Comparison of ENCODE assay signal across 8 mouse cellular contexts in the genomic region with DNA sequence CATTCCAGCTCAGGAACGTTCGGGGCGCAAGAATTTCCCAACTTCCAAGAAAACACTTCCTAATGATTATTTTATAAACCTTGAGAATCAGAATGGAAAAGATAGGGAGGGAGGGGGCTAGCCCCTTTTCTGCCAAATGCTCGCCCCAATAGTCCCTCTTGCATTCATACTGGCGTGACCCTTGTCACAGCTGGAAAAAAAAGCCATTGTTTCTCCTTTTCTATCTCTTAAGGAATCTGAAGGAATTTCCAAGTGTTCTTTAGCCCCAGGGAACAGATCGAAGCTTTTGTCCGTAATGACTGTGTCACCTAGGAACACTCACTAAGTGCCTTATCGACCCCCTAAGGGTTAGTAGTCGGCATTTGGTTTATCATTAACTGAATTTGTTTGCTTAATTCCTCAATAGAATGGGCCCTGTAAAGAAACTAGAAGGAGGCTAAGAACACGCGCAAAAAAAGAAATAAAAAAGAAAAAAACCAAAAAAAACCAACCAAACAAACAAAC. TPM values are rescaled to one million over a fixed set of nuclear protein-coding genes. Genes with fewer than 3 reads are reported as not detected.
DNase-seq lines count a peak whose midpoint lies in the region; ATAC-seq and TF ChIP-seq lines count a peak whose summit lies in the region.

No protein-coding gene starts in this region.

- no peaks in the 10 kb centered on the region for H3K27me3 ChIP-seq in kidney, adult 2 months (replicated peaks; ENCODE audit: control insufficient read depth, insufficient read depth, low read length)
- no peaks in the 10 kb centered on the region for H3K27me3 ChIP-seq in hindbrain, embryonic 13.5 days
- no peaks in the 10 kb centered on the region for H3K27me3 ChIP-seq in midbrain, embryonic 14.5 days (ENCODE audit: control insufficient read depth, insufficient read depth, low read length)

- no peaks in the 10 kb centered on the region for H3K4me1 ChIP-seq in kidney, adult 2 months (ENCODE audit: control insufficient read depth, insufficient read depth, low read length)
- H3K4me1 ChIP-seq in hindbrain, embryonic 13.5 days (replicated peaks): peaks cover 10% of the 10 kb centered on the region
- peaks cover 2% of the 10 kb centered on the region; the same call in 1 of the 2 replicates for H3K4me1 ChIP-seq in midbrain, embryonic 14.5 days (ENCODE audit: control insufficient read depth, insufficient read depth, low read length)

- H3K4me2 ChIP-seq in hindbrain, embryonic 13.5 days: peak overlapping the region; percentile 58
- peak overlapping the region; percentile 58 for H3K4me2 ChIP-seq in midbrain, embryonic 14.5 days (ENCODE audit: low read length)

- peak overlapping the region; percentile 60 for H3K9ac ChIP-seq in hindbrain, embryonic 13.5 days
- peak overlapping the region; percentile 32; the same call in 1 of the 2 replicates for H3K9ac ChIP-seq in midbrain, embryonic 14.5 days (replicated peaks; ENCODE audit: low read length)

- no peaks in the 10 kb centered on the region; the same call in 1 of the 2 replicates for H3K9me3 ChIP-seq in hindbrain, embryonic 13.5 days
- no peaks in the 10 kb centered on the region for H3K9me3 ChIP-seq in midbrain, embryonic 14.5 days (ENCODE audit: control insufficient read depth, low read length)

- no peak for TF ChIP-seq CTCF in kidney, adult 2 months (conservative IDR thresholded peaks at IDR 0.05; ENCODE audit: insufficient read depth, insufficient read length, low read depth, low read length)

- WGBS in kidney, adult 2 months: 7% methylated on average over 11 of the region's 11 CpGs
- WGBS in hindbrain, embryonic 13.5 days: 17% methylated on average over 11 of the region's 11 CpGs
- WGBS in midbrain, embryonic 14.5 days: 20% methylated on average over 11 of the region's 11 CpGs

- peak overlapping the region; percentile 16 for H3K4me3 ChIP-seq in kidney, adult 2 months (ENCODE audit: insufficient read depth, low read depth, low read length)
- H3K4me3 ChIP-seq in hindbrain, embryonic 13.5 days: peak overlapping the region; percentile 53
- H3K4me3 ChIP-seq in midbrain, embryonic 14.5 days (replicated peaks; ENCODE audit: low read depth, low read length): peak overlapping the region; percentile 52

- no peak for DNase-seq in kidney, adult 2 months
- no peak for DNase-seq in kidney, postnatal 14 days
- peak; percentile 82 for DNase-seq in ZHBTc4 (ENCODE audit: low read depth, low spot score)
- DNase-seq in midbrain, embryonic 14.5 days: peak; percentile 21
- DNase-seq in urinary bladder, postnatal 36 days (ENCODE audit: low spot score in 2 of 2): no peak
- DNase-seq in layer of hippocampus, adult 18-20 months (ENCODE audit: low spot score in 2 of 2): no peak
- DNase-seq in frontal cortex, adult 2 months (ENCODE audit: extremely low spot score in 1 of 2, low spot score in 1 of 2): no peak

- no peak for TF ChIP-seq POLR2A in kidney, adult 2 months (IDR thresholded peaks at IDR 0.05; ENCODE audit: low read depth, low read length)

- no peaks in the 10 kb centered on the region for H3K36me3 ChIP-seq in kidney, adult 2 months (ENCODE audit: control insufficient read depth, insufficient read depth, low read length)
- peaks cover 9% of the 10 kb centered on the region; the same call in 1 of the 2 replicates for H3K36me3 ChIP-seq in hindbrain, embryonic 13.5 days
- 0 out of 2 replicates have a peak, but pooled peaks cover 3% of the 10 kb centered on the region for H3K36me3 ChIP-seq in midbrain, embryonic 14.5 days (ENCODE audit: control insufficient read depth, insufficient read depth, low read length)

- no peak overlapping the region for H3K27ac ChIP-seq in kidney, adult 2 months (ENCODE audit: insufficient read depth, low read depth, low read length)
- H3K27ac ChIP-seq in hindbrain, embryonic 13.5 days: peak overlapping the region; percentile 70
- H3K27ac ChIP-seq in midbrain, embryonic 14.5 days (replicated peaks; ENCODE audit: low read depth, low read length): no peak overlapping the region; the same call in 1 of the 2 replicates

- ATAC-seq in hindbrain, embryonic 13.5 days (ENCODE audit: low FRiP score): peak; percentile 6; the same call in 1 of the 2 replicates
- peak; percentile 5; the same call in 1 of the 2 replicates for ATAC-seq in midbrain, embryonic 14.5 days (ENCODE audit: low FRiP score, low TSS enrichment)

RNA-seq across cellular contexts. Expression of gene Porcn, which starts 0.4 kb away (rescaled TPM):
- polyA plus RNA-seq in kidney, adult 2 months (2012; rRNA removed): 20.7 and 24.8 TPM in 2 replicates
- polyA plus RNA-seq in hindbrain, embryonic 13.5 days (2015; fragmentation: Nextera tagmentation; extraction: Ambion mirVana): 43.4 and 50.0 TPM in 2 replicates
- 45.5 and 50.4 TPM in 2 replicates for polyA plus RNA-seq in midbrain, embryonic 14.5 days (2014; fragmentation: Nextera tagmentation; extraction: Ambion mirVana)
- total RNA-seq in layer of hippocampus, adult 18-20 months (2021): 100 to 1,000 TPM in 1 of 2 experiments, 10 to 100 TPM in 1; 95.4 to 105 TPM
- 112 and 115 TPM in 2 replicates for polyA plus RNA-seq in frontal cortex, adult 2 months (2012; rRNA removed)

RNA-seq across cellular contexts. Expression of gene Ebp, which starts 13.4 kb away (rescaled TPM):
- polyA plus RNA-seq in kidney, adult 2 months (2012; rRNA removed): 180 and 192 TPM in 2 replicates
- polyA plus RNA-seq in hindbrain, embryonic 13.5 days (2015; fragmentation: Nextera tagmentation; extraction: Ambion mirVana): 26.4 and 29.5 TPM in 2 replicates
- polyA plus RNA-seq in midbrain, embryonic 14.5 days (2014; fragmentation: Nextera tagmentation; extraction: Ambion mirVana): 24.7 and 29.6 TPM in 2 replicates
- 10 to 100 TPM; 28.2 to 29.0 TPM for total RNA-seq in layer of hippocampus, adult 18-20 months (2021)
- polyA plus RNA-seq in frontal cortex, adult 2 months (2012; rRNA removed): 20.0 and 22.7 TPM in 2 replicates

RNA-seq across cellular contexts. Expression of gene Tbc1d25, which starts 30.8 kb away (rescaled TPM):
- polyA plus RNA-seq in kidney, adult 2 months (2012; rRNA removed): 17.0 and 19.0 TPM in 2 replicates
- 19.8 and 21.0 TPM in 2 replicates for polyA plus RNA-seq in hindbrain, embryonic 13.5 days (2015; fragmentation: Nextera tagmentation; extraction: Ambion mirVana)
- 22.4 and 24.8 TPM in 2 replicates for polyA plus RNA-seq in midbrain, embryonic 14.5 days (2014; fragmentation: Nextera tagmentation; extraction: Ambion mirVana)
- total RNA-seq in layer of hippocampus, adult 18-20 months (2021): 10 to 100 TPM; 13.2 to 13.4 TPM
- 16.7 TPM in 2 replicates for polyA plus RNA-seq in frontal cortex, adult 2 months (2012; rRNA removed)

RNA-seq across cellular contexts. Expression of gene Ftsj1, which starts 45.5 kb away (rescaled TPM):
- polyA plus RNA-seq in kidney, adult 2 months (2012; rRNA removed): 31.1 and 32.1 TPM in 2 replicates
- 46.9 and 48.4 TPM in 2 replicates for polyA plus RNA-seq in hindbrain, embryonic 13.5 days (2015; fragmentation: Nextera tagmentation; extraction: Ambion mirVana)
- 43.7 and 55.4 TPM in 2 replicates for polyA plus RNA-seq in midbrain, embryonic 14.5 days (2014; fragmentation: Nextera tagmentation; extraction: Ambion mirVana)
- 10 to 100 TPM; 22.9 to 23.8 TPM for total RNA-seq in layer of hippocampus, adult 18-20 months (2021)
- polyA plus RNA-seq in frontal cortex, adult 2 months (2012; rRNA removed): 28.2 and 28.4 TPM in 2 replicates

Comparison
In these comparisons a context has a peak if more than half of its experiments do, and no peak if none do; other contexts are left out.
1. DNase-seq: peak in ZHBTc4 (single experiment) and midbrain, embryonic 14.5 days (single experiment); none in kidney, adult 2 months (single experiment), kidney, postnatal 14 days (single experiment), urinary bladder, postnatal 36 days (0 of 2), layer of hippocampus, adult 18-20 months (0 of 2) and frontal cortex, adult 2 months (0 of 2).
2. Peak in every context shown above with its lines, with median percentiles within 50 percentile points of each other: H3K4me3 ChIP-seq.